Mouse (Mus musculus): ENCODE measurements around the gene Inip.

Gene Inip

GRCm38 (mm10) chr4:59767717-59768116 is 33.7 kb downstream of the Inip start:
- DNase-seq (ENCODE audit: low read depth): no peak

DNA sequence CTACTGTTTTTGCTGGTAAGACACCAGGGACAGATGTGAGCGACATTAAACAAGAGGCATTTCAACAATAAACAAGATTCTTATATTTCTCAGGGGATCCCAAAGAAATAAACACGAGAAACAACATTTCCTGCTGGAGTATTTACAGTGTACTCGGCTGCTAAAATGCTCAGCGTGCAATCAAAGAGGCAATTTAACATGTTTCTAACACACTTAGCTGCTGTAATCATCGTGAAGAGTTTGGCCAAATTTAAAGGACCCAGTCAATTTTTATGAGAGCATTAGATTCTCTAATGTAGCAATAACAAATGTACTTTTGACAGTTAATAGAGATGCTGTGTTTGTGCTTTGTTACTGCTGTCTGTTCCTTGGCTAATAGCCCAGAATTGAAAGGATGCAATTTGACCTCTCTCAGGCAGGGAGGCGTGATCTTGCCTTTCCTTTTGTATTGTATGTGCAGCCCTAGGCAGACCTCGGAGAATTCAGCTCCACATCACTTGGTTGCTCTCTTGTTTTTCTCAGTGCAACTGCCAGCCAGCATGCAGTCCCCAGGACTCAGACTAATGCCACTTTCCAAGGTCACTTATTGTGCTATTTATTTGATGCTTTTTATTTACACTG is 35.9 kb downstream of the Inip start:
- peak; percentile 68 for DNase-seq (ENCODE audit: low read depth)

GRCm38 (mm10) chr4:59764950-59765349 is 36.4 kb downstream of the Inip start:
- no peak for DNase-seq (ENCODE audit: low read depth)

DNA sequence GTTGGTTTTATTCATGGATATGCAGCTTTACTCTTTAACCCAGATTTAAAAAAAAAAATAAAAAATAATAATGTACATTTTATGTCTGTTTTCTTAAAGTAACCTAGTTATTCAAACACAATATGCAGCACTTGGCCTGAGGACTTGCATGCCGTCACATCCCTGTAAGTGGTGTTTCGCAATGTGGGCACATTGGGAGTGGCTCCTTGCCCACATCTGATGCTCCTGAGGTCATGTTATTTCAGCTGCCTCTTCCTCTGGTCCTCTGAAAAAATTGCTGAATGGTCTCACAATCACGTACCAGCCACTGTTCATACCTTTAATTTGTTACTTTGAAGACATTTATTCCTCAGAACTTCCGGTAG is 40.0 kb downstream of the Inip start:
- peak; percentile 86 for DNase-seq (ENCODE audit: low read depth)

DNA sequence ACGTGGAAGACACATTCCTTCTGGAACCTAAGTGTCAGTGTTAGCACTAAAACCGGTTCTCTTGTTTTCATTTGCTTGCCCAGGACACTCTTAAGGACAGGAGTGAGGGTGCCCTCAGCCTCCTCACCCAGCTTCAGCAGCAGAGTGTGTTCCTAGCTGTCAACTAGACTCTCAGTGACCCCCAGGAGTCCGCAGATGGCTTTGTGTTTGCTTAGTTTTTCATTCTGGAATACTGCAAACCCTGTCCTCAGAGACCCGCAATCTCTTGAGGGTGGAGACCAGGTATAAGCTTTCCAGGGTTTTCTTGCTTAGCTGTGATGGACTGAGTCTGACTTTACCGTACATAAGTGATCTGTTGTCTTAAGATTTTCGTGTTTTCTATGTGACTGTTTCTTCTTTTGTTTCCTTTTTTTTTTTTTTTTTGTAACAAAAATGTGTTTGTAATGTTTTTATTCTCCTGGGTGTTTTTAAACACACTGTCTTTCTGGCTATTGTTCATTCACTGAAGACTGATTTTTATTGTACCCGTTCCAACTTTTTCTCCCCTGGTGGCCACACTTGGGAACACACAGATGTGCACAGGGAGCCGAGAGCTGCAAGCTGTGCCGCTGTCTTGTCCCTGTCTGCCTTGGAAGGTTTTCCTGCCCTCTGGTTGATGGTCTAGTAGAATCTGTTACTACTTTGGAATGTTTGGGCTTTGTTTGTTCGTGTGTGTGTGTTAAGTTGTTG is 40.6 kb downstream of the Inip start:
- DNase-seq (ENCODE audit: low read depth): peak; percentile 82

DNA sequence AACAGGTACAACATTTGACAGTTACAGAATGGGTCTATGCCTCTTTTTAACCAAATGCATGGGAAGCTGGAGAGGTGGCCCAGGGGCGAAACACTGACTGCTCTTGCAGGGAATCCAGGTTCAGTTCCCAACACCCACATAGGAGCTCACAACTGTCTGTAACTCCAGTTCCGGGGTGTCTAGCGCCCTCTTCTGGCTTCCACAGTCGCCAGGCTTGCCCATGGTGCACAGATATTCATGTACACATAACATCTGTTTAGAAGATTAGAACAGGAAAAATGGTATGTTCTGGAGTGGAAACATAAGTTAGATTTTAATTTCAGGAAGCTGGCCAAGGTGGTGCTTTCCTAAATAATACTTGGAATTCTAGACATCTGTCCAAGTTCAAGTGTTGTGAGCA is 41.4 kb downstream of the Inip start:
- DNase-seq (ENCODE audit: low read depth): peak; percentile 57

GRCm38 (mm10) chr4:59757452-59758435 is 43.6 kb downstream of the Inip start:
- peak; percentile 89 for DNase-seq (ENCODE audit: low read depth)

DNA sequence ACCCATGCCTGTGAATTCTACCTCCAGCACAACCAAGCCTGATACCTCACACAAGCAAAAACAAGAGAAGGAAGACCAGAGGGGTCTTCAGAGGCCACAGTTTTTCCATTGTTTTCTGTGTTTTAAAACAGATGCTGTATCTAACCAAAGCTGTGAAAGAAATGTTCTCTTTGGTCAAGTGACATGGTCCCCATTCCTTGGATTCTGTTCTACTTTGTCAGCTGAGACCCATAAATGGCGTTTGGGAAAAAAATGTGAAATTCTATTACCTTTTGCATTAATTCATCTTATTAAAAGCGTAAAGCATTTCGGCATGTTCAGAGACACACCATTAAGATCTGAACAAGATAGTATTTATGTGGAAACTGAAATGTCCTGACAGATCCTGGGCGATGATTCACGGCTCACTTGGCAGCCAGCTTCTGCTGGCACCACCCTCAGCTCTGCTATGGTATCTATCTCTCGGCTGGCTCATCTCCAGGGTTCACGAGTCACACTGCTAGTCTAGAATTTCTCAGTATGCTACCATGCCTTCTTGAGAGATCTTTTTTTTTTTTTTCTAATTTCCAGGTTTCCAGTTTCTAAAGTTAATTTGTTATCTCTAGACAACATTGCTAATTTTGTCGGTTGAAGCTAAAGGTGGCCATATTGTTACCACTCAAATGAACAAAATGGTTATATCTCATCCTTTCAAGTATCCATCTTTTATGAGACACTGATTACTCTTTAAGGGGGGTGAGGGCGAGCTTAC is 44.9 kb downstream of the Inip start:
- DNase-seq (ENCODE audit: low read depth): peak; percentile 99

DNA sequence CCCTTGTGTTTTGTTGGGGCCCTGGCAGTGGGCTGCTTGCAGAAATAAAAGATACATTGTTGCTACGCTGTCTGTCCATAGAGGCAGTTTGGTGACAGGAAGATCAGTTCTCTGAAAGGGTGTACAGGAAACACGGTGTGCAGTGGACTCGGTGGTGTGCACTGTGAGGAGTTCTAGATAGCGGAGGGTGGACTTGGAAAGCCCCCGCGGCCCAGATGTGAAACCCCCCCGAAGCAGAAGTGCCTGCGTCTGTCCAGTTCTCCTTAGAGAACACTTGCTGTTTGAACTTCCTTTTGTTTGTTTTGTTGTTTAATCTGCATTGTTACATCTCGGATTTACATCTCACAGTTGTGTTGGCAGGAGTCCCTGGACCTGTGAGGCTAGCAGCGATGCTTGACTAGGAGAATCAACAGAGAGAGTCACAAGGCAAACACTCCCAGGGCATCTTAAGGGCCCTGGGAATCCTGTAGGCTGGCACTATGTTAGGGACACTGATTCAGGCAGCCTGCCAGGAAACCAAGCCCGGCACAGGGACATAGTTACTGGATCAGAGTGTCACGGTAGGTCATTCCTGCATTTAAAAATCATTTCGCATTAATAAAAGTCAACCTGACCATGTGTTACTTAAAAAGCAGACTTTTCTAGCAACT is 47.8 kb downstream of the Inip start:
- no peak for DNase-seq (ENCODE audit: low read depth)

DNA sequence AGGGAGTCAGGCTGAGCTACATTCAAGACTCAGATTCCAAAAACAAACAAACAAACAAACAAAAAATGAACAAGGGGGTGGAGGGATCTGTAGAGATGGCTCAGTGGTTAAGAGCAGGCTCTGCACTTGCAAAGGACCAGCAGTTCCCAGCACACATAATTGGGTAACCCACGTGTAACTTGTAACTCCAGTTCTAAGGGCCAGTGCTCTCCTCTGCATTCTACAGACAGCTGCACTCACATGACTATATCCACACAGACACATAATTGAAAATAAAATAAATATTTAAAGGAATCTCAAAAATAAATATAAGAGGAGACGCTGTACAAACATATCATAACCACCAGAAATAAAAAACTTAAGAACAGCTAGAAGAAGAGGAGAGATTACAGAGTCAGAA is 61.5 kb downstream of the Inip start:
- DNase-seq (ENCODE audit: low read depth): no peak

DNA sequence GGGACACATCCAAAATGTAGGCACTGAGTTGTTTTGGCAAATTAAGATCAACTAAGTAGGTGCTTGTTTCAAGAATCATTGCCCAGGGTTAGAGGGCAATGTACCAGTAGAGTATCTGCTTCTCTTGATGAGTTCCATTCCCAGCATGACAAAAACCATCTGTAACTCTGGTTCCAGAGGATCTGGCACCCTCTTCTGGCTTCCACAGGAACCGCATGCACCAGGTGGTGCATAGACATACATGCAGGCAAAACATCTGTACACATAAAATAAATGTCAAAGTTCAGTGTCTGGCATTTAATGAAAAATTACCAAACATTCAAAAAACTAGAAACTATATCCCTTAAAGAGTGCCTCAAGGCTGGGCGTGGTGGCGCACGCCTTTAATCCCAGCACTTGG is 62.1 kb downstream of the Inip start:
- DNase-seq (ENCODE audit: low read depth): peak; percentile 36

DNA sequence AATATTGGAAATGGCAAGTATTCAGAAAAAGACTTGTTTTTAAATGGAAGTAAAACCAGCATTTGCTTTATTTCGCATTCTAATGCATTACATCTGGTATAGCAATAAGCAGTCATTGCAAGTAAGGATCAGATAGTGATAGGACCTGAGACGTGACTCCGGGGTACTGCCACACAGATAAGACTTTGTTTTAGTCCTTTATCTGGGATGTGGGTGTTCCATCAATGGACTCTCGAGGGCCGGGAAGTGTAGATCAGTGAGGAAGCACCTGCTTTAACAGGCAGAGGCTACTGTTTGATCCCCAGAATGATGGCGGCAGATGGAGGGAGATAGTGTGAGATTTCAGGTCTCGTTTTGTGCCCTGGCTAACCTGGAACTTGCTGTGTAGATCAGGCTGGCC is 69.8 kb downstream of the Inip start:
- DNase-seq (ENCODE audit: low read depth): no peak

- no peak for DNase-seq (ENCODE audit: low read depth)
These were observed 72.5 kb downstream of the Inip start for GRCm38 (mm10) chr4:59728839-59729238.

DNA sequence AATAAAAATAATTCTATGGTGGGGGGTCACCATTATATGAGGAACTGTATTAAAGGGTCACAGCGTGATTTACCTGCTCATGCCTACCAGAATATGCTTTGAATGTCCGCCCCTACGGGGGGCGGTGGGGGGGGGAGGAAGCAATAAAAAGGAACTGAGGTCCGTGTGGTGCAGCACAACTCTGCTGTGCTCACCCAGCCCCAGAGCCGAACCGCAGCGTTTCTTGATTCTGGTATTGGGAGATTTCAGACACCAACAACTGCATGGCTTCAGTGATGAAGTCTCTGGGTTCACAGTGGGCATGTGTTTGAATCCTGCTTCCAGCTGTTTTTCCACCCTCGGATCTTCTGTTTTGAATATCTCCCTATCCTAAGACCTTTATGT is 73.5 kb downstream of the Inip start:
- no peak for DNase-seq (ENCODE audit: low read depth)

DNA sequence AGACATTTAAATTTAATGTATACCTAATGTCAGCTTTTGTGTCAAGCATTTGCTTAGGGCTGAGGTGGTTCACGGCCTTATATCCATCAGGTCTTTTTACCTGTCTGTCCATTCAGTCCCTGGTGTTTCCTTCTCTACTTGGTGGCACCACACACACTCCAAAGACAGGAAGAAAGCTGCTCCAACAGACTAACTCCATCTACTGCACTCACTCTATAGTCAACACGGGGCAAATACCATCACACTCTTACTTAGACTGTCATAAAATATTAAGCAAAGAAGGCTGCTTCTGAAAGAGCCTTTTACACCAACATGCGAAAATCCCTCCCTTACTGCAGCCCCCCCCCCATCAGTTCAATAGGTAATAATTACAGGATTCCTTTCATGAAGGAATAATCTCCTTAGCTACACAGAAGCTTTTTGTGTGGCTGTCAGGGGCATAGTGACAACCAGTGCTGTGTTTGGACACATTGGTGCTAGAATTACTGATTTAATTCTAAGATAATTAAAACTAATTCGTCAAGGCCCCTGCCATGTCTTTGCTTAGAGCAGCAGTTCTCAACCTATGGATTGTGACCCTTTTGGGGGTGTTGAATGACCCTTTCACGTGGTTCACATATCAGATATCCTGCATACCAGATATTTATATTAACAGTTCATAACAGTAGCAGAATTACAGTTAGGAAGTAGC is 74.1 kb downstream of the Inip start:
- no peak for DNase-seq (ENCODE audit: low read depth)

- DNase-seq (ENCODE audit: low read depth): no peak
These were observed 74.9 kb downstream of the Inip start for GRCm38 (mm10) chr4:59726501-59726900.

DNA sequence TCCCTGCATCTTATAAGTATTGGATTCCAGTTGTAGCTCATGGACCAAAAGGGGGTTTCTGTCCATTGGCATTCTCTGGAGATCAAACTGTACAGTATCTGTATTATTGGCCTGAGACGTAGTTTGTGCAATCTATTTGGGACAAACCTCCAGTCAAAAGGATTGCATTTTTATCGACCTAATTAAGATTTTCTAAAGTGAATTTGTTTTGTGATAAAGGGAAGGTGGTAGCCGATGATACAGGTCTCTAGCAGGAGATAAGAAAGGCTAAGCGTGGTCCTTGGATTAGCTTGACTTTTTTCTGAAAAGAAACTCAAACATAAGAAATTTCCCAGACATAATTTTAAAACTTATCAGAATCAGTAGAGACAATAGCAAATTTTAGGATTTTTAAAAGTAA is 75.8 kb downstream of the Inip start:
- DNase-seq (ENCODE audit: low read depth): no peak

DNA sequence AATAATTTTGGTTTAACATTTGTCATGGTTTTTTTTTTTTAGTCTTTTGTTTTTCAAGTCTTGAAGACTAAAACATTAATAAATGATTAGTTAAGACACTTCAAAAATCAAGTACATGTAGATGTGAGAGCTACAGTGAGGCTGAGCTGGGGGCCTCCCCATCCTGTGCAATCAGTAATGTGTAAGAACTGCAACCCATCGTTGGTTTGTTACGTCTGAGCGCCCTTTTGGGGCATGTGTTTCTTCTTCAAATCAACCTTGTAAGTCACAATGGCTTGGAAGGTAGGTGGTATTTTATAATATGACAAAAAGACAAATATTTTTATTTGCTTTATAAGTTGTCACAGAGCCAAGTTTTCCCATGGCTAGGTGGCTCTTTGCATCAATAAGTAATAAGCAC is 79.6 kb downstream of the Inip start:
- DNase-seq (ENCODE audit: low read depth): no peak

All from NIH3T3 (cell line).